Mouse (Mus musculus) heart, embryonic 14.5 days (tissue): Measurements from ENCODE around the gene Tnnc1. TPM values are rescaled to one million over a fixed set of nuclear protein-coding genes. Genes with fewer than 3 reads are reported as not detected.

Experiments
- ATAC-seq: fragments of 200-750 bp; cut with Nextera tagmentation; 2 replicates; pipeline ENCODE4 v1.8.0; 2017; ENCODE audit warnings: low read depth, moderate TSS enrichment; ENCODE audit not compliant: insufficient number of reproducible peaks, insufficient read depth, low FRiP score
- H3K27ac ChIP-seq, 2 experiments: fragments of 200-500 bp in 1 of 2; fragments of 300-500 bp in 1 of 2; sonication (generic) in 1 of 2; replicated peaks in 1 of 2; 2 replicates each; pipeline ENCODE4 v1.5.1; 2012 to 2014; ENCODE audit warnings: low read depth in 2 of 2, low read length in 2 of 2, control low read depth in 1 of 2, mild to moderate bottlenecking in 1 of 2, mixed read lengths in 1 of 2; ENCODE audit not compliant: control insufficient read depth in 1 of 2, insufficient read depth in 1 of 2
- H3K27me3 ChIP-seq: fragments of 300-500 bp; sonication (generic); 2 replicates; pipeline ENCODE4 v1.6.1; 2014; ENCODE audit warnings: mild to moderate bottlenecking, low read length, control low read depth; ENCODE audit not compliant: control insufficient read depth, insufficient read depth
- H3K36me3 ChIP-seq: fragments of 300-500 bp; sonication (generic); 2 replicates; pipeline ENCODE4 v1.6.1; 2014; ENCODE audit warnings: mild to moderate bottlenecking, control low read depth, low read length, mixed read lengths; ENCODE audit not compliant: control insufficient read depth, insufficient read depth
- H3K4me1 ChIP-seq, 2 experiments: fragments of 200-500 bp in 1 of 2; fragments of 300-500 bp in 1 of 2; sonication (generic) in 1 of 2; 2 replicates each; pipeline ENCODE4 v1.6.1; 2012 to 2014; ENCODE audit warnings: low read length in 2 of 2, control low read depth in 1 of 2, mixed read lengths in 1 of 2; ENCODE audit not compliant: control insufficient read depth in 2 of 2, insufficient read depth in 2 of 2
- H3K4me2 ChIP-seq: fragments of 300-500 bp; sonication (generic); 2 replicates; pipeline ENCODE4 v1.6.1; 2014; ENCODE audit warnings: mild to moderate bottlenecking, low read length
- H3K4me3 ChIP-seq, 2 experiments: fragments of 200-500 bp in 1 of 2; fragments of 300-500 bp in 1 of 2; sonication (generic) in 1 of 2; 2 replicates each; pipeline ENCODE4 v1.5.1; 2012 to 2014; ENCODE audit warnings: low read length in 2 of 2, mild to moderate bottlenecking in 2 of 2, control low read depth in 1 of 2, low read depth in 1 of 2, moderate library complexity in 1 of 2; ENCODE audit not compliant: control insufficient read depth in 1 of 2, insufficient read depth in 1 of 2
- H3K9ac ChIP-seq: fragments of 300-500 bp; sonication (generic); 2 replicates; pipeline ENCODE4 v1.6.1; 2014; ENCODE audit warnings: mild to moderate bottlenecking, low read length
- H3K9me3 ChIP-seq: fragments of 300-500 bp; sonication (generic); 2 replicates; pipeline ENCODE4 v1.6.1; 2016; ENCODE audit warnings: low read length, control low read depth; ENCODE audit not compliant: control insufficient read depth
- WGBS: fragments of 180-500 bp; shearing (Covaris S2); extraction: QIAGEN DNeasy Blood & Tissue Kit; methylation state at CpG from one replicate; pipeline ENCODE4 v1.1.7; 2014; 5-methylcytosine and 5-hydroxymethylcytosine counted together
- polyA plus RNA-seq: library from polyadenylated mRNA; unstranded; fragments of >200 nt; fragmentation: Nextera tagmentation; extraction: Ambion mirVana; gene quantifications from 2 replicates; pipeline ENCODE4 v1.2.1, GENCODE M21; 2014

The Tnnc1 gene
- polyA plus RNA-seq, 1 experiment from 2014 or later = 5,119 TPM

- no peaks in the 10 kb centered on the region for H3K27me3 ChIP-seq
- H3K36me3 ChIP-seq = no peaks in the 10 kb centered on the region
- no peaks in the 10 kb centered on the region for H3K9me3 ChIP-seq
- ATAC-seq = no peak
- H3K4me3 ChIP-seq = no peak overlapping the region
- H3K9ac ChIP-seq = peak overlapping the region; percentile 26
- H3K4me1 ChIP-seq = peaks cover 48 to 54% of the 10 kb centered on the region in 2 experiments
- WGBS = 43% methylated on average over 8 of the region's 8 CpGs
- H3K27ac ChIP-seq = peak overlapping the region; percentile 3 to 46; a peak in 2 of 4 replicates
- no peak overlapping the region for H3K4me2 ChIP-seq
These were observed 22.3 kb downstream of the Tnnc1 start for GRCm38 (mm10) chr14:31230442-31230841.

GRCm38 (mm10) chr14:31232404-31233069 lies 24.4 kb downstream of the Tnnc1 start:
- ATAC-seq = no peak
- Histone ChIP-seq H3K36me3 (no peaks in the 10 kb centered on the region), H3K9me3 (no peaks in the 10 kb centered on the region), H3K4me2 (no peak overlapping the region), H3K4me3 (no peak overlapping the region), H3K4me1 (peaks cover 37 to 42% of the 10 kb centered on the region in 2 experiments), H3K27me3 (no peaks in the 10 kb centered on the region), H3K9ac (no peak overlapping the region), H3K27ac (peak overlapping the region; percentile 41 to 55; a peak in 3 of 4 replicates)
- WGBS = 69% methylated on average over 13 of the region's 13 CpGs

- ATAC-seq = 0 out of 2 replicates have a peak, but pooled peaks have one; percentile 28
- H3K4me2 ChIP-seq = no peak overlapping the region
- no peak overlapping the region for H3K9ac ChIP-seq
- WGBS = 69% methylated on average over 14 of the region's 14 CpGs
- H3K27me3 ChIP-seq = no peaks in the 10 kb centered on the region
- no peaks in the 10 kb centered on the region for H3K36me3 ChIP-seq
- no peaks in the 10 kb centered on the region for H3K9me3 ChIP-seq
- H3K4me3 ChIP-seq = no peak overlapping the region
- peak overlapping the region; percentile 53 to 59; a peak in 3 of 4 replicates for H3K27ac ChIP-seq
- peaks cover 31 to 35% of the 10 kb centered on the region in 2 experiments for H3K4me1 ChIP-seq
These were observed 25.2 kb downstream of the Tnnc1 start for GRCm38 (mm10) chr14:31233070-31233995.

GRCm38 (mm10) chr14:31233996-31234591 lies 26.0 kb downstream of the Tnnc1 start:
- no peak for ATAC-seq
- H3K27ac ChIP-seq = peak overlapping the region; percentile 40 to 53; a peak in 2 of 4 replicates

GRCm38 (mm10) chr14:31237101-31237882 lies 29.2 kb downstream of the Tnnc1 start:
- no peak overlapping the region for H3K27ac ChIP-seq
- H3K9ac ChIP-seq = no peak overlapping the region

More at GRCm38 (mm10) chr14:31233996-31234591, 26.0 kb downstream of the Tnnc1 start:
- WGBS = 10% methylated on average over 11 of the region's 11 CpGs
- Histone ChIP-seq H3K4me1 (peaks cover 23 to 28% of the 10 kb centered on the region in 2 experiments), H3K27me3 (no peaks in the 10 kb centered on the region), H3K4me2 (no peak overlapping the region), H3K4me3 (no peak overlapping the region), H3K9me3 (no peaks in the 10 kb centered on the region), H3K9ac (no peak overlapping the region), H3K36me3 (no peaks in the 10 kb centered on the region)

GRCm38 (mm10) chr14:31240528-31240927 lies 32.4 kb downstream of the Tnnc1 start:
- ATAC-seq = no peak
- H3K36me3 ChIP-seq = no peaks in the 10 kb centered on the region
- no peaks in the 10 kb centered on the region for H3K4me1 ChIP-seq
- H3K27me3 ChIP-seq = no peaks in the 10 kb centered on the region
- H3K27ac ChIP-seq = no peak overlapping the region
- no peak overlapping the region for H3K9ac ChIP-seq
- no peak overlapping the region for H3K4me2 ChIP-seq
- H3K4me3 ChIP-seq = no peak overlapping the region
- 69% methylated on average over 3 of the region's 3 CpGs for WGBS
- H3K9me3 ChIP-seq = no peaks in the 10 kb centered on the region

More at GRCm38 (mm10) chr14:31237101-31237882, 29.2 kb downstream of the Tnnc1 start:
- no peak overlapping the region for H3K4me3 ChIP-seq
- 70% methylated on average over 7 of the region's 7 CpGs for WGBS
- no peaks in the 10 kb centered on the region for H3K36me3 ChIP-seq
- peaks cover 8 to 9% of the 10 kb centered on the region in 2 experiments for H3K4me1 ChIP-seq
- no peak for ATAC-seq
- no peak overlapping the region for H3K4me2 ChIP-seq
- H3K9me3 ChIP-seq = no peaks in the 10 kb centered on the region
- H3K27me3 ChIP-seq = no peaks in the 10 kb centered on the region

- no peaks in the 10 kb centered on the region for H3K9me3 ChIP-seq
- no peak for ATAC-seq
These were observed 36.7 kb downstream of the Tnnc1 start for GRCm38 (mm10) chr14:31244777-31245176.

More at GRCm38 (mm10) chr14:31244777-31245176, 36.7 kb downstream of the Tnnc1 start:
- Histone ChIP-seq H3K4me1 (peaks cover 4 to 16% of the 10 kb centered on the region in 2 experiments), H3K27ac (no peak overlapping the region), H3K36me3 (no peaks in the 10 kb centered on the region), H3K9ac (no peak overlapping the region), H3K4me2 (no peak overlapping the region), H3K27me3 (no peaks in the 10 kb centered on the region), H3K4me3 (no peak overlapping the region)
- WGBS = 70% methylated on average over 1 of the region's 1 CpGs
